Mouse (Mus musculus) liver, adult 2 months (tissue): ENCODE results near the gene Cap2. TPM values are rescaled to one million over a fixed set of nuclear protein-coding genes. Genes with fewer than 3 reads are reported as not detected.

Source experiments
- DNase-seq: peaks from one replicate; pipeline ENCODE4 v3.0.0-alpha.2; 2011; ENCODE audit warnings: low read depth, low spot score; ENCODE audit errors: extremely low read depth
- H3K27ac ChIP-seq: fragments of 200-500 bp; replicated peaks from 2 replicates; pipeline ENCODE4 v1.5.1; 2012; ENCODE audit warnings: low read depth, mild to moderate bottlenecking, control low read depth, inconsistent platforms, low read length; ENCODE audit not compliant: insufficient read depth
- H3K27me3 ChIP-seq: fragments of 200-500 bp; 2 replicates; pipeline ENCODE4 v1.6.1; 2012; ENCODE audit warnings: mild to moderate bottlenecking, moderate library complexity, low read length, inconsistent platforms; ENCODE audit not compliant: control insufficient read depth, insufficient read depth
- H3K36me3 ChIP-seq: fragments of 200-500 bp; 2 replicates; pipeline ENCODE4 v1.6.1; 2012; ENCODE audit warnings: low read length, inconsistent platforms; ENCODE audit not compliant: control insufficient read depth, insufficient read depth
- H3K4me1 ChIP-seq: fragments of 200-500 bp; 2 replicates; pipeline ENCODE4 v1.6.1; 2011; ENCODE audit warnings: low read length; ENCODE audit not compliant: control insufficient read depth, insufficient read depth
- H3K4me3 ChIP-seq: fragments of 200-500 bp; 2 replicates; pipeline ENCODE4 v1.5.1; 2011; ENCODE audit warnings: low read depth, mild to moderate bottlenecking, control low read depth, low read length, moderate library complexity; ENCODE audit not compliant: insufficient read depth
- H3K79me2 ChIP-seq: fragments of 200-500 bp; 2 replicates; pipeline ENCODE4 v1.6.1; 2012; ENCODE audit warnings: inconsistent platforms, mild to moderate bottlenecking, low read length, moderate library complexity; ENCODE audit not compliant: control insufficient read depth, insufficient read depth
- H3K9ac ChIP-seq: fragments of 200-500 bp; 2 replicates; pipeline ENCODE4 v1.6.1; 2012; ENCODE audit warnings: low read depth, mild to moderate bottlenecking, control low read depth, inconsistent platforms, low read length
- CTCF ChIP-seq: fragments of 200-500 bp; IDR thresholded peaks from 2 replicates; pipeline ENCODE4 v1.5.1; 2011; ENCODE audit warnings: low read depth, low read length, control low read depth
- POLR2A ChIP-seq: fragments of 200-500 bp; IDR thresholded peaks from 2 replicates; pipeline ENCODE4 v1.6.1; 2011; ENCODE audit warnings: low read length, control low read depth; ENCODE audit not compliant: insufficient read depth; ENCODE audit errors: extremely low read depth
- WGBS: fragments of 180-500 bp; shearing (Covaris S2); methylation state at CpG from one replicate; pipeline ENCODE4 v1.1.7; 2018; 5-methylcytosine and 5-hydroxymethylcytosine counted together
- polyA plus RNA-seq: library from polyadenylated mRNA; depleted of rRNA; stranded (reverse); fragments of >200 nt; gene quantifications from 2 replicates; pipeline ENCODE4 v1.2.3, GENCODE M21; 2012
- total RNA-seq: library from RNA; depleted of rRNA; stranded (reverse); fragments of >200 nt; gene quantifications from 2 replicates; pipeline ENCODE4 v1.2.3, GENCODE M21; 2014

Cap2 gene
- total and polyA plus RNA-seq, 2 experiments: 0.09 TPM; not detected in 1

GRCm38 (mm10) chr13:46571961-46572647 lies 70.5 kb downstream of the Cap2 start:
- Histone ChIP-seq H3K36me3 (no peaks in the 10 kb centered on the region), H3K27me3 (no peaks in the 10 kb centered on the region), H3K4me1 (peaks cover 5% of the 10 kb centered on the region; the same call in 1 of the 2 replicates), H3K27ac (no peak overlapping the region), H3K9ac (no peak overlapping the region), H3K4me3 (no peak overlapping the region), H3K79me2 (no peaks in the 10 kb centered on the region)
- 61% methylated on average over 11 of the region's 11 CpGs for WGBS
- TF ChIP-seq CTCF (no peak), POLR2A (no peak)
- DNase-seq: no peak

- no peak overlapping the region for H3K27ac ChIP-seq
Measured at GRCm38 (mm10) chr13:46572648-46573163, 71.1 kb downstream of the Cap2 start.

GRCm38 (mm10) chr13:46574201-46574600 lies 72.6 kb downstream of the Cap2 start:
- DNase-seq: no peak
- H3K27me3 ChIP-seq: no peaks in the 10 kb centered on the region
- no peaks in the 10 kb centered on the region for H3K36me3 ChIP-seq
- TF ChIP-seq POLR2A (no peak), CTCF (no peak)
- H3K4me1 ChIP-seq: peaks cover 5% of the 10 kb centered on the region; the same call in 1 of the 2 replicates
- WGBS: 91% methylated on average over 5 of the region's 5 CpGs
- H3K79me2 ChIP-seq: no peaks in the 10 kb centered on the region
- no peak overlapping the region for H3K4me3 ChIP-seq
- no peak overlapping the region for H3K9ac ChIP-seq
- no peak overlapping the region for H3K27ac ChIP-seq

More at GRCm38 (mm10) chr13:46572648-46573163, 71.1 kb downstream of the Cap2 start:
- H3K4me3 ChIP-seq: no peak overlapping the region
- H3K36me3 ChIP-seq: no peaks in the 10 kb centered on the region
- H3K4me1 ChIP-seq: peaks cover 5% of the 10 kb centered on the region; the same call in 1 of the 2 replicates
- no peak overlapping the region for H3K9ac ChIP-seq
- no peak for DNase-seq
- H3K27me3 ChIP-seq: no peaks in the 10 kb centered on the region
- WGBS: 60% methylated on average over 9 of the region's 9 CpGs
- TF ChIP-seq POLR2A (no peak), CTCF (no peak)
- no peaks in the 10 kb centered on the region for H3K79me2 ChIP-seq

- WGBS: 92% methylated on average over 4 of the region's 4 CpGs
Measured at GRCm38 (mm10) chr13:46574707-46575106, 73.1 kb downstream of the Cap2 start.

GRCm38 (mm10) chr13:46584860-46585259 lies 83.2 kb downstream of the Cap2 start:
- no peak for TF ChIP-seq CTCF
- no peak for TF ChIP-seq POLR2A
- WGBS: 77% methylated on average over 7 of the region's 7 CpGs

More at GRCm38 (mm10) chr13:46574707-46575106, 73.1 kb downstream of the Cap2 start:
- Histone ChIP-seq H3K9ac (no peak overlapping the region), H3K27me3 (no peaks in the 10 kb centered on the region), H3K4me3 (no peak overlapping the region), H3K27ac (no peak overlapping the region), H3K4me1 (peaks cover 5% of the 10 kb centered on the region; the same call in 1 of the 2 replicates), H3K79me2 (no peaks in the 10 kb centered on the region), H3K36me3 (no peaks in the 10 kb centered on the region)
- no peak for TF ChIP-seq CTCF
- no peak for TF ChIP-seq POLR2A
- no peak for DNase-seq

GRCm38 (mm10) chr13:46587717-46588289 lies 86.2 kb downstream of the Cap2 start:
- WGBS: 92% methylated on average over 17 of the region's 17 CpGs
- Histone ChIP-seq H3K27me3 (no peaks in the 10 kb centered on the region), H3K9ac (no peak overlapping the region), H3K4me3 (no peak overlapping the region), H3K27ac (no peak overlapping the region), H3K79me2 (no peaks in the 10 kb centered on the region), H3K36me3 (no peaks in the 10 kb centered on the region), H3K4me1 (no peaks in the 10 kb centered on the region)
- DNase-seq: no peak
- TF ChIP-seq CTCF (no peak), POLR2A (no peak)

More at GRCm38 (mm10) chr13:46584860-46585259, 83.2 kb downstream of the Cap2 start:
- H3K27me3 ChIP-seq: no peaks in the 10 kb centered on the region
- H3K9ac ChIP-seq: no peak overlapping the region
- H3K4me1 ChIP-seq: no peaks in the 10 kb centered on the region
- no peak overlapping the region for H3K27ac ChIP-seq
- no peaks in the 10 kb centered on the region for H3K36me3 ChIP-seq
- H3K4me3 ChIP-seq: no peak overlapping the region
- DNase-seq: no peak
- H3K79me2 ChIP-seq: no peaks in the 10 kb centered on the region
